Mouse (Mus musculus): ENCODE data around the gene Fryl. TPM values are rescaled to one million over a fixed set of nuclear protein-coding genes. Genes with fewer than 3 reads are reported as not detected.

Fryl gene
- polyA plus RNA-seq, 1 experiment from 2014 or later = 35.6 TPM

DNA sequence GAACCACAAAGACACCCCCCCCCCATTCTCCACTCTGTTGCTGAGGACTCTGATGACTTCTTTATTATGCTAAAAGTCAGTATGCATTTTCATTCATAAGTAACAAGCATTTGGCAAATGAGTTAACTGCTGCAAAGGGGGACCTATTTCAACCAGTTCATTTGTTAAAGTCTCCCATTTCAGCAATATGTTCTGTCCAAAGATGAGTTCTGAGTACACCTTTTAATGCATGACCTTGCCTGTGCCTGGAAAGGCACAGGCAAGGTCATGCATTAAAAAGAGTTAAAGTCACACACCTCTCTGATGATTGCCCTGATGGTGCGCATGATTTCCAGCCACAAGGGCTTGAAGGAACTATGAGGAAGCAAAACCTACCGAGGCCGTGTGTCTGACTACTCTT, 36.7 kb downstream of the Fryl start:
- H3K36me3 ChIP-seq (ENCODE audit: inconsistent target) = 0 out of 2 replicates have a peak, but pooled peaks cover 7% of the 10 kb centered on the region
- H3K4me3 ChIP-seq (ENCODE audit: inconsistent target) = no peak overlapping the region
- 53% methylated on average over 3 of the region's 3 CpGs for WGBS (ENCODE audit: missing documents)
- H3K27ac ChIP-seq = no peak overlapping the region
- peaks cover 50% of the 10 kb centered on the region for H3K79me2 ChIP-seq (ENCODE audit: inconsistent target)

DNA sequence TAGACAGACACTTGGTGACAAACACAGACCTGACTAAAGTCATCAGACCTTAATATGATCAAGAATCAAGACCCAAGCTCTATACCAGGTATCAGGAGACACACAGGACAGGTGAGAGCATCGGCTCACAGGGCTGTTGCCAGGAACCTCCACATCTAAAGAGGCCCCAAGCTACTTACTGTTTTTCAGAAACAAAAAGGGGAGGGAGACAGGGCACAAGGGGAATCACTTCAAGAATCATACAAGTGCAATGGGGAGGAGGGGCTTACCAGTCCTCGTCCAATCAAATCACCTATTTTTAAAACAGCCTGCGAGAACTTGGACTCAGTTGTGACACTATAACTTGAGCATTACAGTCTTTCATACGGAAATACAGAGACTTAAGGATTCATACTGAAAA, 38.4 kb downstream of the Fryl start:
- 94% methylated on average over 4 of the region's 4 CpGs for WGBS (ENCODE audit: missing documents)
- Histone ChIP-seq H3K36me3 (ENCODE audit: inconsistent target) (0 out of 2 replicates have a peak, but pooled peaks cover 7% of the 10 kb centered on the region), H3K4me3 (ENCODE audit: inconsistent target) (no peak overlapping the region), H3K27ac (no peak overlapping the region), H3K79me2 (ENCODE audit: inconsistent target) (peaks cover 41% of the 10 kb centered on the region)

DNA sequence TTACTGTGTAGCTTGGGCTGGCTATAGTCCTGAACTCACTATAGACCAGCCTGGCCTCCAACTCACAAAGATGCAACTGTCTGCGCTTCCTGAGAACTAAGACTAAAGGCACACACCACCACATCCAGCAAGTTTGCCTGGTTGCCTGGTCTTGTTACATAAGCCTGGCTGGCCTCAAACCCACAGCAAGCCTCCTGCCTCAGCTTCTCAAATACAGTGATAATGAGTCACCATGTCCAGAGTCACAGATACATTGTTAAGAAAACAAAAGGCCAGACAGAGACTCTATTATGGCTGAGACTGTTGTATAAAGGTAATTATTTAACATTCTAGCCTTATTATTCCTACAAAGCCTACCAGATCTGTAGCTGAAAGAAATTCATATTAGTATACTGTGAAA, 39.3 kb downstream of the Fryl start:
- WGBS (ENCODE audit: missing documents) = 95% methylated on average over 1 of the region's 1 CpGs
- Histone ChIP-seq H3K4me3 (ENCODE audit: inconsistent target) (no peak overlapping the region), H3K36me3 (ENCODE audit: inconsistent target) (0 out of 2 replicates have a peak, but pooled peaks cover 7% of the 10 kb centered on the region), H3K27ac (no peak overlapping the region), H3K79me2 (ENCODE audit: inconsistent target) (peaks cover 32% of the 10 kb centered on the region; the same call in 1 of the 2 replicates)

DNA sequence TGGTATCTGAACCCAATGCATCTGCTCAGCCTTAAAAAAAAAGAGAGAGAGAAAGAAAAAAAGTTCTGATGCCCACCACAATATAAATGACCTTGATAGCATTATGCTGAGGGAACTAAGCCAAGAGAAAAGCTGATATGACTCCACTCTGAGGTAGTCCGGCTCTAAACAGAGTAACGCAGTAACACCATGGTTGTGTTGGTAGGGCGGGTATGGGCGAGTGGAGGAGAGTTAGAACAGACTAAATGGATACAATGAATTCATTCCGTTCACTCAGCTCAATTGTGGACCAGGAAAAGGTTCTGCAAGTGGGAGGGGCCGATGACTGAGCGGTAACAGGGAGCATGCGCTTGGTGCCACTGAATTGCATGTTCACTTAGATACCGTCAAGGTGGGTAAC, 40.4 kb downstream of the Fryl start:
- Histone ChIP-seq H3K4me3 (ENCODE audit: inconsistent target) (no peak overlapping the region), H3K79me2 (ENCODE audit: inconsistent target) (peaks cover 23% of the 10 kb centered on the region; the same call in 1 of the 2 replicates), H3K27ac (no peak overlapping the region), H3K36me3 (ENCODE audit: inconsistent target) (0 out of 2 replicates have a peak, but pooled peaks cover 7% of the 10 kb centered on the region)
- WGBS (ENCODE audit: missing documents) = 97% methylated on average over 9 of the region's 9 CpGs

DNA sequence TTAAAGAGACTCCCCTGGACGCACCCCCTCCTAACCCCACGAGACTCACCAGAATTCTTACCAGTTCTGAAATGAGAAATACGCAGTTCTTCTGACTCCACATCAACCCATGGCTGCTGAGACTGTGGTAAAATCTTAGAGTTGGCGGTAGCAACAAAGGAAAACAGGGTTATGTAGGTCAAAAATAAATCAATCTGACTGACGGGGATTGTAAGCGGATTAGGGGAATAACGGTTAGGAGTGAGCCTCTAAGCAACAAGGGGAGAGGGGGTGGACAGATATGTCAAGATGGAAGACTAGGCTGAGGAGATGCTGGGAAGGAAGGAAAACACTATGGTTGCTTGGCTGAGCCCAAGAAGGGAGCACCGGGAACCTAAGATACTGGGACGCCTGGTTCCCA, 44.0 kb downstream of the Fryl start:
- H3K27ac ChIP-seq = no peak overlapping the region
- peaks cover 15% of the 10 kb centered on the region; the same call in 1 of the 2 replicates for H3K36me3 ChIP-seq (ENCODE audit: inconsistent target)
- H3K4me3 ChIP-seq (ENCODE audit: inconsistent target) = no peak overlapping the region
- 93% methylated on average over 9 of the region's 9 CpGs for WGBS (ENCODE audit: missing documents)
- H3K79me2 ChIP-seq (ENCODE audit: inconsistent target) = peaks cover 23% of the 10 kb centered on the region; the same call in 1 of the 2 replicates

DNA sequence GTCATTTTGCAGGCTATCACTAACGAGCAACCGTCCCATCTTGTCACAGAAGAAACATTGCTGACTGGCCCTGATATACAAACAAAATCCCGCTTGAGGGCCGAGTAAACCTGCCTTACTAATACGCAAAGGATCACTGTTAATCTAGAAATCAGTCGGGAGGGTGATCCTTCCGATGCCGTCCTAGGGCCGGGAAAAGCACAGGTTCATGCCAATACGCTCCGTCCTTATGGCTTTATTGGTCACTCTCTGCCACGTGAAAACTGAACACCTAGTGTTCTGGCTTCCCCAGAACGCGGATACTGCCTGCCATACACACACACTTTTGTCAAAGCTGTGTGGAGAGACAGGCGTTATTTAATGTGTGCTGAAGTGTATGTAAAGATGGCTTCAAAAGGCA, 44.5 kb downstream of the Fryl start:
- Histone ChIP-seq H3K36me3 (ENCODE audit: inconsistent target) (peaks cover 15% of the 10 kb centered on the region; the same call in 1 of the 2 replicates), H3K79me2 (ENCODE audit: inconsistent target) (peaks cover 23% of the 10 kb centered on the region; the same call in 1 of the 2 replicates), H3K4me3 (ENCODE audit: inconsistent target) (no peak overlapping the region), H3K27ac (no peak overlapping the region)
- 96% methylated on average over 15 of the region's 15 CpGs for WGBS (ENCODE audit: missing documents)

DNA sequence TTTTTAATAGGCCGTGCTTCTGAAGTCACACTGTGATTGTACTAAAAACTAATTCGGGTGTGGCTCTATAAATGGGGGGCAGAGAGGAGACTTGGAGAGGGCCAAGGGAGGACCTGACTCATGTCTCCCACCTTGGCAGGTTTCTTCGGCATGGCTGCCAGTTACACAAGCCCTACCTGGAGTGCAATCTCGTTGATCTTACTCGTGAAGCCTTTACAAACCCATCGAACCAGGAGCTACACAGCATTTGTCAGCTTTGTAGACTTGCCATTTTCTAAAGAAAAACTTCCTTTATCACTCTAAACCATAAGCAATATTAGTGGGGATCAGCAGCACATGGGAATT, 45.5 kb downstream of the Fryl start:
- 97% methylated on average over 6 of the region's 6 CpGs for WGBS (ENCODE audit: missing documents)
- Histone ChIP-seq H3K4me3 (ENCODE audit: inconsistent target) (no peak overlapping the region), H3K27ac (no peak overlapping the region), H3K36me3 (ENCODE audit: inconsistent target) (peaks cover 13% of the 10 kb centered on the region; the same call in 1 of the 2 replicates), H3K79me2 (ENCODE audit: inconsistent target) (peaks cover 14% of the 10 kb centered on the region; the same call in 1 of the 2 replicates)

DNA sequence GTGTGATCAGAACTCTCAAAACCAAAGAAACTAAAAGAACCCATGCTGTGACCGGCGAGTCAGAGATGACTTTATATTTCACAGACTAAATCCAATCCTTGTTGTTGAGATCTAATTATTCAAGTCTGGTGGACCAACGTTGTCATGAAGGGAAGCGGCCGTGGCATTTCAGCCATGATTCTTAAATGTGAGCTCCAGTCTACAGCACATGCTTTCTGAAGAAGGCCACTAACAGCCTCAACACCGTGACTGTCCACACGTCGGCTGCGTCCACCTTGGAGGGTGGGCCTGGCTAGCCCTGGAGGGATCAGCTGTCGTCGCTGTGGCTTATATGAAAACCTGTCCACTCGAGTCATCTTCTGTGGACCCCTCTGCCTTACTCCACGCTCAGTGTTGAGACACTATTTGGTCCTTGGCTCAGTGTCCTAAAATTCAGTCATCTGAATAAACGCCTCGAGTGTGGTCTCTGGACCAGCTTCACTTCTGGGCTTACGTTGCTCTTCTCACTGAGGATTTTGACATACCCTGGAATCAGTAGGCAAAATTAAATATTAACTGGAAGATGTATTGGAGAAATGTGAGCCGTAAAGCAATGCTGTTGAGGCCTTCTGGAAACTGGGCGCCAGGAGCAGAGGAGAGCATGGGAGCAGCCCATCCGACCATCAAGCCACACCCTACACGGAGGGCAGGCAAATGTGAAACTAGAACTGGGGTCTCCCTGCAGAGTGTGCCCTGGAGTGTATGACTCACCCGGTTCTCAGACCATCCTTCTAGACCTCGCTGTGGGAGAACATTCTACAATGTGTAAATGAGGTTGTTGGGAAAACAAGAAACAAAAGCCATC, 46.1 kb downstream of the Fryl start:
- H3K79me2 ChIP-seq (ENCODE audit: inconsistent target) = peaks cover 9% of the 10 kb centered on the region; the same call in 1 of the 2 replicates
- peaks cover 7% of the 10 kb centered on the region; the same call in 1 of the 2 replicates for H3K36me3 ChIP-seq (ENCODE audit: inconsistent target)
- no peak overlapping the region for H3K4me3 ChIP-seq (ENCODE audit: inconsistent target)
- H3K27ac ChIP-seq = no peak overlapping the region
- 93% methylated on average over 20 of the region's 22 CpGs for WGBS (ENCODE audit: missing documents)

DNA sequence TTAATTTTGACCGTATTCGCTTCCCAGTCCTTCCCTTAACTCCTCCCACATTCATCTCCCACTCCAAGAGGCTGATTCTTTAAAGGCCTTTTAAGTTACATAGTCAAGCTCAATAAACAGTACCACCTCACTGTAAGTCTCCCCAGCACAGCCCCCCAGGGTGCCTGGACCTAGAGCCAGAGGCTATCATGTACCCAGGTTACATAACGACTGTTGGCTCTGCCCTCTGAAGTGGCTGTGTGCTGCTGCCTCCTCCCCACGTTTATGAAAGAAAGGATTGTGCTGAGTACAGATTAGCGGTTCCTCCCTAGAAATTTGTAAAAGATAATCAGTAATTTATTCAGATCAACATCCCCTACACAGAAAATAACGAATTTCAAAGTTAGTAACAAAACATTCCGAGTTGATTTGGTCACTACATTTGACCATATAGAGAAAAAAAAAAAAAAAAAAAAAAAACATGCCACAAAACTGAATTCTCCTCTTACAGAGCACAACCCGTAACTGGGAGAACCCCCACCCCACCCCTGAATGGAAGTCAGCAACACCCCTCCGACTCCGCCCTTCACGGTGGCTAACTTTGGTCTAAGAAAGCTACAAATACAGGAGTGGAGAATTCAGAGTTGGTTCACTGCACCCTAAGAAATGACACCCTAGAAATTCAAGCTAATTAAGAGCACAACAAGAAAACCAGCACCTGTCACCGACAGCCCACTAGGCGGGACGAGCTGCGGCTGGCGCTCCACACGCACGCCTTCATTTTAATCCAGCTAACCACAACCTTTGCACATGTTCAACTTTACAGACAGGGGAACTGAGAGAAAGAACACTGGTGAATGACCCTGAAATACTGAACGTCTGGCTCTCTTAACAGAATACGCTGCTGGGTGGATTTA, 47.0 kb downstream of the Fryl start:
- WGBS (ENCODE audit: missing documents) = 80% methylated on average over 20 of the region's 20 CpGs
- H3K27ac ChIP-seq = no peak overlapping the region

DNA sequence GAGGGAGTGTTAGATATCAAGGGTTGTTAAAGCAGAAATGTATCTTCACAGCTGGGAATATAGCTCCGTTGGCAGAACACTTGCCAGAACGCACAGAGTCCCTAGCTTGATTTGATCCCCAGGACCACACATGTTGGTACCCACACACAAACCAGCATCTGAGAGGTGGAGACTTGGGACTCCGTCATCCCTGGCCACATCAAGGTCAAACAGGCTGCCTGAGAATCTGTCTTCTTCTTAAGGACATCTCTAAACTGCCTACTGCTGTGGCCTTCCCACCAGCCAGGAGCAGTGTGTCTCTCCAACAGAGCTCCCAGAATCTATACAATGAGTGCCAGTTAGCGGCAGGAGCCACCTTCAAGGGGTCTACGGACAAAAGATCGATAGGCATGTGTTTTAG, 47.8 kb downstream of the Fryl start:
- Histone ChIP-seq H3K27ac (no peak overlapping the region), H3K36me3 (ENCODE audit: inconsistent target) (peaks cover 15% of the 10 kb centered on the region; the same call in 1 of the 2 replicates)

More for the DNA sequence above, 47.0 kb downstream of the Fryl start:
- Histone ChIP-seq H3K4me3 (ENCODE audit: inconsistent target) (no peak overlapping the region), H3K79me2 (ENCODE audit: inconsistent target) (peaks cover 6% of the 10 kb centered on the region; the same call in 1 of the 2 replicates), H3K36me3 (ENCODE audit: inconsistent target) (peaks cover 11% of the 10 kb centered on the region; the same call in 1 of the 2 replicates)

DNA sequence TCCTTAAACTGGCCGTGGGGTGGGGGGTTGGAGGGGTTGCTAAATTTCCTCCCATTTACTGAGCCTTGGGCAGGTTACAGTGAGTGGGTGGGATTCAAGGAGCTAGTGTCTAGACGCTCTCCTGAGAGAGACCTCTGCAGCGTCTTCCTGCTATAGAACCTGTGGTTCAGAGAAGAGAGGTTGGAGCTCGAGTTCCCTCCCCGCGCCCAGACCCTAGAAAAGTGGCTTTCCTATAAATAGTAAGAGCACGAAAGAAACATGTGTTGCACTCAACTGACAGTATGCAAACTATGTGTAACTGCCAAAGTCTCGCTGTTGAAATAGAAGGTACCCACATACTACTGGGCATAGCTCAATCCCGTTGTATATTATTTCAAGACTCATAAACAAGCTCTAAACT, 49.7 kb downstream of the Fryl start:
- H3K27ac ChIP-seq = no peak overlapping the region
- 30% methylated on average over 9 of the region's 9 CpGs for WGBS (ENCODE audit: missing documents)

More for the DNA sequence above, 47.8 kb downstream of the Fryl start:
- H3K79me2 ChIP-seq (ENCODE audit: inconsistent target) = no peaks in the 10 kb centered on the region
- no peak overlapping the region for H3K4me3 ChIP-seq (ENCODE audit: inconsistent target)
- WGBS (ENCODE audit: missing documents) = 98% methylated on average over 6 of the region's 6 CpGs

DNA sequence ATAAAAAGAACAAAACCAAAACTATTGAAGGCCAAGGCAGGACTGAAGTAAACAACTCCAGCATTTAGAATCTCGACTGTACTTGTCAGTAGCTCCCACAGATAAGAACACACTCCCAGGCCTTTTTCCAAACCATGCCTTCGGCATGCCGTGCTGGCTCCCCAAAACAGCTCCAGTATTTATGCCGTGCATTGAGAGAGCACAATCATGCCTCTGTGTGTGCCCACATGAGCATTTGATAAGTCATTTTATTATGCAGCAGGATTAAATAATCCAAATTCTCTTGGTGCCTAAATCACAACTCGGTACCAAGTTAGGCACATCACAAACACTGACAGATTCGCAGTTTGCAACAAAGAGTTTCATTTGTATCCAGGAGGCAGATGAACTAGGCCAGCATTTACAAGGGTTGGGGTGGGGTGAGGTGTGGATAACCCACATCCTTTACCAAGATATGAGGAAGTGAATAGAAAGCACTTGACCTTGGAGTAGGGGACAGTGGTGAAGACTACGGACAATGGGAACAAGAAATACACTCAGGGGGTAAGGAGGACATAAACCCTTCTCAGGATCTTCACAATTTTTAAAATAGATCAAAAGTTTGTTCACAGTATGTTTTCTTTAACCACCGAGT, 50.3 kb downstream of the Fryl start:
- Histone ChIP-seq H3K27ac (no peak overlapping the region), H3K79me2 (ENCODE audit: inconsistent target) (peaks cover 8% of the 10 kb centered on the region; the same call in 1 of the 2 replicates), H3K4me3 (ENCODE audit: inconsistent target) (no peak overlapping the region), H3K36me3 (ENCODE audit: inconsistent target) (peaks cover 15% of the 10 kb centered on the region; the same call in 1 of the 2 replicates)
- 54% methylated on average over 7 of the region's 8 CpGs for WGBS (ENCODE audit: missing documents)

More for the DNA sequence above, 49.7 kb downstream of the Fryl start:
- peaks cover 2% of the 10 kb centered on the region; the same call in 1 of the 2 replicates for H3K79me2 ChIP-seq (ENCODE audit: inconsistent target)
- H3K4me3 ChIP-seq (ENCODE audit: inconsistent target) = no peak overlapping the region
- H3K36me3 ChIP-seq (ENCODE audit: inconsistent target) = peaks cover 15% of the 10 kb centered on the region; the same call in 1 of the 2 replicates

DNA sequence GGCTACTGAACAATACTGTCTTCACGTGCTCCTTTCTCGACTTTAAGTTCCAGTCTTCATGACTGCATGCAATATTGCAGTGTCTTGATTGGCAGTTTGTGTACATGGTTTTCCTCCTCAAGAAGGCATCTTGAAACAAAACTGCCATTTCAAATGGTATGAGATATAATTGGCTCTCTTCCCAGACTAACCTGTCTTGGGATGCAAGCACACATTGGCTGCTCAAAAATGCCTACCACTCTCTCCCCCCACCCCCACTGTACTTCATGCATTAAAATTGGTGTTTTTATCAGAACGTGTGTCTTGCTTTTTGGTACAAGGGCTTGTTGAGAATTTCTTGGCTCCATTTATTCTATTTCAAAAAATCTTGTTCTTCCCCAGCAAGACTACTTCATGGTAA, 51.4 kb downstream of the Fryl start:
- Histone ChIP-seq H3K36me3 (ENCODE audit: inconsistent target) (peaks cover 9% of the 10 kb centered on the region; the same call in 1 of the 2 replicates), H3K79me2 (ENCODE audit: inconsistent target) (peaks cover 14% of the 10 kb centered on the region; the same call in 1 of the 2 replicates), H3K27ac (no peak overlapping the region), H3K4me3 (ENCODE audit: inconsistent target) (no peak overlapping the region)
- 83% methylated on average over 3 of the region's 3 CpGs for WGBS (ENCODE audit: missing documents)

DNA sequence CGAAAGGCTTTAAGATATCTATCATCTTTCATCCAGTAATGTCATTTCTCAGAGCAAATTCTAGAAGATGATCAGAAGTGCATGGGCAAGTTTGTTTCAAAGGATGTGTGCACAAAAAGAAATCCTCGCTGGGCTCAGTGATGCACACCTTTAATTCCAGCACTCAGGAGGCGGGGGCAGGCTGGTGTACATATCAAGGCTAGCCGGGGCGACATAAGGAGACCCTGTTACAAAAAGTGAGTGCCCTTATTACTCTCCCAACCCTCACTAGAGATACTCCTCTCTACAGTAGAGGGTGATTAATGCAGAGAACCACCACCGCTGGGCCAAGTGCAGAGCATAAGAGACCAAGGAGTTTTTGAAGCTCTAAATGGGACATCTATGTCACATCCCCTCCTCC, 53.9 kb downstream of the Fryl start:
- H3K4me3 ChIP-seq (ENCODE audit: inconsistent target) = no peak overlapping the region
- no peak overlapping the region for H3K27ac ChIP-seq
- 83% methylated on average over 6 of the region's 6 CpGs for WGBS (ENCODE audit: missing documents)
- peaks cover 8% of the 10 kb centered on the region; the same call in 1 of the 2 replicates for H3K36me3 ChIP-seq (ENCODE audit: inconsistent target)
- H3K79me2 ChIP-seq (ENCODE audit: inconsistent target) = peaks cover 30% of the 10 kb centered on the region; the same call in 1 of the 2 replicates

Measured in macrophage (primary cell).